Mouse (Mus musculus) thymus, postnatal 10 days (tissue): Measurements from ENCODE around the gene Gprasp1.
A peak's percentile ranks its signal among the peaks of the same experiment; 100 is the strongest.

Experiments
- DNase-seq, 2 experiments: peaks; one replicate each; pipeline ENCODE4 v3.0.0; 2021; ENCODE audit warnings: low spot score in 2 of 2

The Gprasp1 gene

DNA sequence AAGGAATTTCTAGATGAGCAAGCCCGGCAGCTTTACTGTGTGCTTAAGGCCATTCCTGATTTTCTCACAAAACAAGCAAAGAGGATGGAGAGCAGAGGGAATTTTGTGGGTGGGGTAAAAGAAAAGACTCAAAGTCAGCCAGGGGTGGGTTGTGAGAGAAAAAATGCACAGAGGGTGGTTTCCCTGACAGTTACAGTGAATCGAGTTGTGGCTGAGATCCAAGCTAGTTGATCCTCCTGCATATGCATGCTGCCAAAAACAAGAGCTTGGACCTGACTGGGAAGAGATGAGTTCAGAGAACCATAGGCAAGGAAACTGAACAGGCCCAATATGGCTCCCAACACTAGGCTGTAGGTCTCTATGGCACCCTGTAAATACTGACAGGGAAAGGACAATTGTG lies 95.4 kb downstream of the Gprasp1 start:
- no peak for DNase-seq

DNA sequence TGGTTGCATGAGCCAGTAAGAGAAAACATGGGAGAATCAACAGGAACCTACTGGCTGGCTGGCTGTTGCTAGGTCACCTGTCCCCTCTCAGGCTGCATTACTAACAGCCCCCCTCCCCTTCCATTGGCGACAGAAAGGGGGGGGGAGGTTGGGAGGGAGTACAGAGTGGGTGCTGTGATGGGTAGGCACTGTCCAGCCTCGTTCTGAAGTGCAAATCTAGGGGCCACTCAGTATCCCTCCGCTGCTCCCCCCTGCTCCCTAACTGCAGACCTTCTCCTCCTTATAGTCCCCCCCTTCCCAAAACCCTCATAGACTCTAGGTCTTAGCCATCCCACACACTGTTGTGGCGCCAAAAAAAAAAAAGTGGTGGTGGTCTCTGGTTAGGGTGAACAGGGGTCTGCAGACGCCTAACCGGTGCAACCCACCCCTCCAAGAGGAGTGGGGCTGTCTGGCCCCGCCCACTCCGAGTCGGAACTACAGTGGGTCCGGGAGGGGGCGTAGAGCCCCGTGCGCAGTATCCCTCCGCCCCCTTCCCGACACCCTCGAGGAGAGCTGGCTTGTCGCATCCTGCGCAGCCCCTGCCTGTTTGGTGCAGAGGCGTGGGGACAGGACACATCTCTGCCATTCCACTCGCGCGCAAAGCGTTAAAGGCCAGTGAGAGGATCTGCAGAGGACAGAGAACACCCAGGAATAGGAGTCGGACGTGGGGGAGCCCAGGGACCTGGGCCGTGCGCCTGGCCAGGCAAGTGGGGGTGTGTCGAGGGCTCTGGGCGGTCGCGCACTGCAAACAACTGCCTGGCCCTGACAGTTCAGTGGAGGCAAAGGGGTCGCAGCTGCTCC lies 96.2 kb downstream of the Gprasp1 start, which contains the start of gene Gprasp2:
Gene Gprasp2, plus strand, starts transcription at position 514 of the 840 bp plus-strand sequence.
- DNase-seq = peak; percentile 28 to 48

DNA sequence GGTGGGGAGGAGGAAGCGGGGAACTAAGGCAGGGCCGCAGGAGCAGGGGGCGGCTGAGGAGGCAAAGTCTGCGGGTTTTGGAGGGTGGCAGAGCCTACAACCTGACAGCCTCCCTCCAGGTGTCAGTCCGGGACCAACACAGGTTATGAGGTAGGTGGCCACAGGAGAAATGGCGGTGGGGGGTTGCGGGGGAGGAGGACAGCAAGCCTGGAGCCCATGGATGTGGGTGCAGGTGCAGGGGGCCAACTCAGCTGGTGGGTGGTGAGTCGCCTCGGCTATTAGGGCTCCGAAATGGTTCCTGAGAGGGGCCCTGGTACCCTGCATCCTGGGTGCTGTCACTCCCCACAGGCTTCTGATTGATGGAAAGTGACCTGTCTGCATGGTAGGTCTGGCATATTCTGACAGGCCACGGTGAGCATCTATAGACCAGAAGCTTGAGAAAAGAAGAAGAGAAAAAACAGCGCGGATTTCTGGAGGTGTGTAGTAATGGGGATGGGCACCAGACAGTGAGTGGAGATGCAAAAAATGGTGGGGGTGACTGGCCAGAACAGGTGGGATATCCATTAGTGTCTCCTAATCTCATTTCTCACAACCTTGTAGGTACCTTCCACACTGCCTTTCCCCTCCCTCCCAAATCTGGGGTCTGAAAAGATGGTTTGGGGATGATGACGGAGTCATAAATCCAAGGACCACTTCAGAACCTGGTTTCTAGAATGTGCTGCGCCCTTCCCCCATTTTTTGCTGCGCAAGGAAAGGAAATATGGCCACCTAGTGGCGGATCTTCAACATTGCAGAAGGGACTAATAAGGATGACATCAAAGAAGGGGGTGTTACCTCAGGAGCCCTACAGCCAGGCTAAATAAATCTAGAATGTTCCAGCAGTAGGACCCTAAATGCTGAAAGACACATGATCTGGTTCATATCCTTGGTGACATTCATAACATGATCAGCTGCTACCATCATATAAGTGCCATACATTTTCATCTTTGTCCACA lies 97.2 kb downstream of the Gprasp1 start:
- DNase-seq = peak; percentile 18 to 27
